Mouse (Mus musculus) hindbrain, postnatal 0 days (tissue): ENCODE measurements around the gene Tert. TPM values are rescaled to one million over a fixed set of nuclear protein-coding genes. Genes with fewer than 3 reads are reported as not detected.
A peak's percentile ranks its signal among the peaks of the same experiment; 100 is the strongest.

ENCODE experiments used
- ATAC-seq: fragments of 200-750 bp; cut with Nextera tagmentation; 2 replicates; pipeline ENCODE4 v1.8.0; 2017; ENCODE audit warnings: mild to moderate bottlenecking, moderate TSS enrichment, moderate library complexity
- DNase-seq: peaks from one replicate; pipeline ENCODE4 v3.0.0-alpha.2; 2015; ENCODE audit warnings: low spot score
- H3K27ac ChIP-seq: fragments of 300-500 bp; sonication (generic); 2 replicates; pipeline ENCODE4 v1.5.1; 2014; ENCODE audit warnings: mild to moderate bottlenecking
- H3K27me3 ChIP-seq: fragments of 300-500 bp; sonication (generic); 2 replicates; pipeline ENCODE4 v1.6.1; 2014; ENCODE audit warnings: low read length, mixed read lengths; ENCODE audit not compliant: insufficient read depth
- H3K36me3 ChIP-seq: fragments of 300-500 bp; sonication (generic); 2 replicates; pipeline ENCODE4 v1.6.1; 2014; ENCODE audit warnings: low read length, mixed read lengths; ENCODE audit not compliant: insufficient read depth
- H3K4me1 ChIP-seq: fragments of 300-500 bp; sonication (generic); 2 replicates; pipeline ENCODE4 v1.6.1; 2014; ENCODE audit warnings: antibody characterized with exemption, low read length, mixed read lengths; ENCODE audit not compliant: insufficient read depth
- H3K4me2 ChIP-seq: fragments of 300-500 bp; sonication (generic); 2 replicates; pipeline ENCODE4 v1.6.1; 2014; ENCODE audit warnings: low read depth, mild to moderate bottlenecking, low read length, moderate library complexity, mixed read lengths
- H3K4me3 ChIP-seq: fragments of 300-500 bp; sonication (generic); 2 replicates; pipeline ENCODE4 v1.5.1; 2014; ENCODE audit warnings: low read length
- H3K9ac ChIP-seq: fragments of 300-500 bp; sonication (generic); replicated peaks from 2 replicates; pipeline ENCODE4 v1.6.1; 2014; ENCODE audit warnings: mild to moderate bottlenecking, low read length, moderate library complexity, mixed read lengths
- H3K9me3 ChIP-seq: fragments of 300-500 bp; sonication (generic); 2 replicates; pipeline ENCODE4 v1.6.1; 2016; ENCODE audit warnings: low read length, mixed read lengths
- CTCF ChIP-seq: IDR thresholded peaks from 2 replicates; pipeline ENCODE4 v1.5.1; 2016; ENCODE audit warnings: antibody characterized with exemption, control low read depth, low read depth
- WGBS: fragments of 180-500 bp; shearing (Covaris S2); extraction: QIAGEN DNeasy Blood & Tissue Kit; methylation state at CpG from one replicate; pipeline ENCODE4 v1.1.7; 2014; 5-methylcytosine and 5-hydroxymethylcytosine counted together
- polyA plus RNA-seq: library from polyadenylated mRNA; unstranded; fragments of >200 nt; fragmentation: Nextera tagmentation; extraction: Ambion mirVana; gene quantifications from 2 replicates; pipeline ENCODE4 v1.2.1, GENCODE M21; 2015
- total RNA-seq: library from RNA; depleted of rRNA; stranded (reverse); fragments of >200 nt; gene quantifications from 2 replicates; pipeline ENCODE4 v1.2.3, GENCODE M21; 2014

Gene Tert
- total and polyA plus RNA-seq, 2 experiments from 2014 or later, result 2.7 to 8.0 TPM

DNA sequence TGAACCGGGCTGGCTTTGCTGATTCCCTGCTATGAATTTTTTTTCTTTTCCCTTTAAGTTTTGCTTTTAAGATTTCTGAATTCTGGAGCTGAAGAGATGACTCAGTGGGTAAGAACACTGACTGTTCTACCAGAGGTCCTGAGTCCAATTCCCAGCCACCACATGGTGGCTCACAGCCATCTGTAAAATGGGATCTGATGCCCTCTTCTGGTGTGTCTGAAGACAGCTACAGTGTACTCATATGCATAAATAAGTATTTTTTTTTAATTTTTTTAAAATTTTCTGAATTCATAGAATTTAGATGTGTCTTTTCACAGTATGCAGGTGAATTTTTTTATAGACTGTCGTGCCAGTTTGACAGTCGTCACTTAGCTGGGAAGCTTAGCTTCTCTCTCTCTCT lies 5.1 kb downstream of the Tert start:
- H3K4me3 ChIP-seq, result no peak overlapping the region
- no peak overlapping the region for H3K27ac ChIP-seq
- no peak for DNase-seq
- H3K27me3 ChIP-seq, result no peaks in the 10 kb centered on the region
- no peak overlapping the region for H3K9ac ChIP-seq
- no peaks in the 10 kb centered on the region for H3K36me3 ChIP-seq
- peaks cover 12% of the 10 kb centered on the region; the same call in 1 of the 2 replicates for H3K4me1 ChIP-seq
- no peak overlapping the region for H3K4me2 ChIP-seq
- 0 out of 2 replicates have a peak, but pooled peaks have one; percentile 9 for TF ChIP-seq CTCF
- WGBS, result 91% methylated on average over 3 of the region's 3 CpGs
- H3K9me3 ChIP-seq, result no peaks in the 10 kb centered on the region
- ATAC-seq, result no peak

DNA sequence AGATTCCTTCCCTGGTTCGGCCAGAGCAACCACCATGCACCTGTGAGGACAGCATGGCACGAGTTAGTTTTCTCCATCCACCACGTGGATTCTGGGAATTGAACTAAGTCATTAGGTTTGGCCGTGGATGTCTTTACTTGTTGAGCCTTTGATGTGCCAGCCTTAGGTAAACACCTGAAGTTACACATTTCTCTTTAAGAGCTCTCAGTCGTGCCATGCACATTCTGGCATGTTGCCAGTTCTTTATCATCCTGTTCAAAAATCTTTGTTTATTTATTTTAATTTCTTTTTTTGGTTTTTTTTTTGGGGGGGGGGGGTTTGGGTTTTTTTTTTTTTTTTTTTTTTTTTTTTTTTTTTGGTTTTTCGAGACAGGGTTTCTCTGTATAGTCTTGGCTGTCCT lies 11.1 kb downstream of the Tert start:
- Histone ChIP-seq H3K27me3 (no peaks in the 10 kb centered on the region), H3K36me3 (no peaks in the 10 kb centered on the region), H3K27ac (no peak overlapping the region), H3K4me1 (no peaks in the 10 kb centered on the region), H3K9me3 (no peaks in the 10 kb centered on the region), H3K4me2 (no peak overlapping the region), H3K9ac (no peak overlapping the region), H3K4me3 (no peak overlapping the region)
- DNase-seq, result no peak
- WGBS, result 86% methylated on average over 5 of the region's 6 CpGs
- TF ChIP-seq CTCF, result no peak
- no peak for ATAC-seq

DNA sequence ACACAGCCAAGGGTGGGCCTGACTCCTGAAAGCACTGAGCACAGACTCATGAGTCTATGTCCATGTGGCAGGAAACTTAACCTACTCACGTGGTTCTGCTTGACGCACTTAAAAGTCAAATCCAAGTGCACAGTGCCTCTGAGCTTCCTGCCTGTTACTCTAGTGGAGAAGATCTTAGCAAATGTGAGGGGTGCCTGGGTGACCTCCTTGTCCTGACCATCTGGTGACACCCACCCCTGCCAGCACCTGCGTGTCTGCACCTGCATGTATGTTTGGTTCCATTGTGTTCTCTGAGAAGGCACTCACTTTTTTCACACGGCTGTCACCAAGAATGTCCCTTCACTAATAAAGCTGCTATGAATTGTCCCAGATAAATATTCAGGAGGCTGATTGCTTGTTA lies 14.6 kb downstream of the Tert start:
- no peak for TF ChIP-seq CTCF
- WGBS, result 87% methylated on average over 4 of the region's 4 CpGs
- H3K9me3 ChIP-seq, result no peaks in the 10 kb centered on the region

DNA sequence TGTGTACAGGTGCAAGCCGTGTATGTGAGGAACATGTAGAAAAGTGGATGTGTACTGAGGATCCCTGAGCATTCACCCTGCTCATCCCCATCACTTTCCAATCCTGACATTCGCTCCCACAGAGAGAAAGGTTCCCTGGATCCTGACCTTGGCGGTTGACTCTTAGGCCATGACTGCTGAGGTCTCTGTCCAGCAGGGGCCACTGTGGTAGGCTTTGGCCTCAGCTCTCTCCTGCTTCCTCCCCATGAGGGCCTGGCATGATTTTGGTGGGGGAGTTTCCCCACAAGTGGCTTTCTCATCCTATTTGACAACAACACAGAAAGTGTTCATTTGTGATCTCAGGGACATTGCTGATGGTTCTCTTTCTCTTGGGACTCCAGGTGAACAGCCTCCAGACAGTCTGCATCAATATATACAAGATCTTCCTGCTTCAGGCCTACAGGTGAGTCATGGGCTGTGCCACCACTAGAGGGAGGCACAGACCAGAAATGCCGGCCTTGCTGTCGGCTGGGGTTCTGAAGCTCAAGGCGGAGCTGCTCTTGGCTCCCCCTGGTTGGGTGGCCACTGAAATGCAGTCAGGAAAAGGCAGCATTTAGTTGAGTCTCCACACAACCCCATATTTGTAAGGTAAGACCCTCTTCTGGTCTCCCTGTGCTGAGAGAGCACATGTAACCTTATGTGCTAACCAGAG lies 19.8 kb downstream of the Tert start:
- Histone ChIP-seq H3K36me3 (peaks cover 8% of the 10 kb centered on the region; the same call in 1 of the 2 replicates), H3K27ac (no peak overlapping the region), H3K27me3 (no peaks in the 10 kb centered on the region), H3K9ac (0 out of 2 replicates have a peak overlapping the region, but pooled peaks have one; percentile 1), H3K9me3 (no peaks in the 10 kb centered on the region), H3K4me3 (no peak overlapping the region), H3K4me1 (no peaks in the 10 kb centered on the region), H3K4me2 (no peak overlapping the region)
- peak; percentile 91 for ATAC-seq
- peak; percentile 94 for TF ChIP-seq CTCF
- DNase-seq, result peak; percentile 86
- 43% methylated on average over 6 of the region's 6 CpGs for WGBS

More for the DNA sequence above, 14.6 kb downstream of the Tert start:
- Histone ChIP-seq H3K4me3 (no peak overlapping the region), H3K9ac (no peak overlapping the region), H3K4me2 (no peak overlapping the region), H3K4me1 (no peaks in the 10 kb centered on the region), H3K27me3 (no peaks in the 10 kb centered on the region), H3K27ac (no peak overlapping the region), H3K36me3 (peaks cover 4% of the 10 kb centered on the region; the same call in 1 of the 2 replicates)
- DNase-seq, result no peak
- no peak for ATAC-seq

DNA sequence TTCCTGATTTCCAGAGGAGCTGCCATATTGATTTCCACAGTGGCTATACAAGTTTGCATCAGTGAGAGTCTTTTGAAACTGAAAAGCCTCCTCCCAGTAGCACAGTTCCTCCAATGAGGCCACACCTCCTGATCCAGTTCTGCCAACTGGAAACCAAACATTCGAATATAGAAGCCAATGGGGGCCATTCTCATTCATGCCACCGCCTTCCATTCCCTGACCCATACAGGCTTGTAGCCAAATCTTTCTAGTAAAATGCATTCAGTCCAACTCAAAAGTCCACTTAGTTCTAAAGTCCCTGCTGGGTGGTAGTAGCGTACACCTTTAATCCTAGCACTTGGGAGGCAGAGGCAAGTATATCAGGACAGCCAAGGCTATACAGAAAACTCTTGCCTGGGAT lies 26.6 kb downstream of the Tert start:
- H3K27ac ChIP-seq, result no peak overlapping the region
- no peak for ATAC-seq
- H3K27me3 ChIP-seq, result no peaks in the 10 kb centered on the region
- H3K36me3 ChIP-seq, result peaks cover 4% of the 10 kb centered on the region; the same call in 1 of the 2 replicates
- H3K4me1 ChIP-seq, result no peaks in the 10 kb centered on the region
- H3K4me3 ChIP-seq, result no peak overlapping the region
- no peak for DNase-seq
- H3K9ac ChIP-seq, result no peak overlapping the region
- 69% methylated on average over 3 of the region's 3 CpGs for WGBS
- H3K9me3 ChIP-seq, result no peaks in the 10 kb centered on the region
- no peak for TF ChIP-seq CTCF
- H3K4me2 ChIP-seq, result no peak overlapping the region

DNA sequence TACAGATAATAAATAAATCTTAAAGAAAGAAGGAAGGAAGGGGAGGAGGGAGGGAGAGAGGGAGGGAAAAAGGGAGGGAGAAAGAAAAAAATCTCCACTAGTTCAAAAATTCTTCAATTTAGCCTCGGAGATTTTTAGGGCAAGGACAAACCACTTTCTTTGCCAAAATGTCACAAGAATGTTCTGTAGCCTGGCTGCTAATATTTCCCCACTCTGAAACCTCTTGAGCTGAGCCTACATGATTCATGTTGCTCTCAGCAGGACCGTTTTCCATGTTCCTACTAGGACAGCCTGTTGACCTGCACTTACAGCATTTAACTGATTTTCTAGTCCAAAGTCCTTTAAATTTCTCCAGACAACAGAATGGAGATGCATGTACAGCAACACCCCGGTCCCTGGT lies 28.3 kb downstream of the Tert start:
- no peaks in the 10 kb centered on the region for H3K9me3 ChIP-seq
- 84% methylated on average over 3 of the region's 3 CpGs for WGBS
- no peak for DNase-seq
- ATAC-seq, result no peak
- no peak overlapping the region for H3K4me2 ChIP-seq
- no peak overlapping the region for H3K27ac ChIP-seq
- H3K4me1 ChIP-seq, result no peaks in the 10 kb centered on the region
- no peaks in the 10 kb centered on the region for H3K36me3 ChIP-seq
- no peaks in the 10 kb centered on the region for H3K27me3 ChIP-seq
- TF ChIP-seq CTCF, result no peak
- no peak overlapping the region for H3K4me3 ChIP-seq
- no peak overlapping the region for H3K9ac ChIP-seq

DNA sequence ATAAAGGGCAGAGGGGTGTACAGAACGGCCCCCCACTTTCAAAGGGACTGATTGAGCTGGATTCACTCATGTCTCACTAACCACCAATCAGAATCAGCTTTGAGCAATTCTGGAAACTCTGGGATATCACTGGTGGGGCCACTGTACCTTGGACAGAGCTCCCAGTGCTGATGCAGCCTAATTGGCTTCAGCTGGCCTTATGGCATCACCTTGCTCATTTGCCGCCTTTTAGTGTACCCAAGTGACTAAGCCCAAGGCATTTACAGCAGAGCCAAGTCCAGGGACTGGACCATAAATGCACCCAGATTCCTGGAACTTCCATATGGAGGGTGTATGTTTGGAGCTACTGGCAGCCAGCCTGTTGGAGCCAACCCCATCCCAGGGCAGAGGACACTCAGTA lies 32.2 kb downstream of the Tert start:
- H3K4me3 ChIP-seq, result no peak overlapping the region
- H3K9me3 ChIP-seq, result no peaks in the 10 kb centered on the region
- no peaks in the 10 kb centered on the region for H3K36me3 ChIP-seq
- whole genome bisulfite sequencing, result 56% methylated on average over 2 of the region's 2 CpGs
- H3K4me2 ChIP-seq, result no peak overlapping the region
- no peaks in the 10 kb centered on the region for H3K4me1 ChIP-seq
- no peak overlapping the region for H3K27ac ChIP-seq
- TF ChIP-seq CTCF, result no peak
- H3K9ac ChIP-seq, result no peak overlapping the region
- no peaks in the 10 kb centered on the region for H3K27me3 ChIP-seq
- no peak for DNase-seq
- ATAC-seq, result no peak
